Mouse (Mus musculus) C2C12 (cell line): ENCODE measurements around the gene Maip1.

Experiments used
- CEBPB ChIP-seq: IDR thresholded peaks from one replicate; pipeline ENCODE4 v1.6.1; 2011; ENCODE audit warnings: low read depth, mild to moderate bottlenecking, control low read depth, moderate library complexity
- CTCF ChIP-seq: IDR thresholded peaks from one replicate; pipeline ENCODE4 v1.5.1; 2011; ENCODE audit not compliant: control insufficient read depth, insufficient read depth, insufficient read length
- MAX ChIP-seq: IDR thresholded peaks from one replicate; pipeline ENCODE4 v1.6.1; 2011; ENCODE audit warnings: mild to moderate bottlenecking, control low read depth
- USF1 ChIP-seq: IDR thresholded peaks from one replicate; pipeline ENCODE4 v1.6.1; 2011; ENCODE audit warnings: low read depth, mild to moderate bottlenecking, control low read depth, moderate library complexity

DNA sequence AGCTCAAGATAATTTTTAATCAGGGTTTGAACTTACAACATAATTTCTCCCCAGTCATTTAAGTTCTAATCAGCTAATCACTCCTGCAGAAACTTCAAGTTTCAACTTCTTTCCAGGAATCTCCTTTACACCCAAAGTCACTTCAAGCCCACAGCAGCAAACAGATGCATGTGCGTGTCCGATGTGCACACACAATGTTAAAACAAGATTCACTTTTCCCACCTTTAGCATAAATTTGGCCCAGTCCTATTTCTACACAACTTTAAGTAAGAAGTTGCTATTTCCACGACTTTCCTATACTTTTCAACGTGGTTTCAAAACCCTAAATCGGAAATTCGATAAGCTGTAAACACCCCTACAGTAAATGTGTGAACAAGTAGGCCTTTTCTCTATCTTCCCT, 29.3 kb upstream of the Maip1 start:
- TF ChIP-seq CEBPB (no peak), USF1 (no peak), CTCF (no peak), MAX (no peak)
